Mouse (Mus musculus): Measurements from ENCODE around the gene Map3k5.

Map3k5 gene

GRCm38 (mm10) chr10:20190139-20190747, 256.0 kb downstream of the Map3k5 start:
- DNase-seq (ENCODE audit: low spot score): no peak
